Mouse (Mus musculus): ENCODE results near the gene Rab24. TPM values are rescaled to one million over a fixed set of nuclear protein-coding genes. Genes with fewer than 3 reads are reported as not detected.
A peak's percentile ranks its signal among the peaks of the same experiment; 100 is the strongest.

Rab24 gene
- polyA plus RNA-seq (2016; fragmentation: Nextera tagmentation; extraction: Ambion mirVana) = 99.6 and 111 TPM in 2 replicates

GRCm38 (mm10) chr13:55321434-55322129 lies at the start of gene Rab24:
Rab24 (minus strand) TSS chr13:55321946.
- H3K36me3 ChIP-seq = peaks cover 71% of the 10 kb centered on the region
- WGBS = under 1% methylated on average over 73 of the region's 73 CpGs

DNA sequence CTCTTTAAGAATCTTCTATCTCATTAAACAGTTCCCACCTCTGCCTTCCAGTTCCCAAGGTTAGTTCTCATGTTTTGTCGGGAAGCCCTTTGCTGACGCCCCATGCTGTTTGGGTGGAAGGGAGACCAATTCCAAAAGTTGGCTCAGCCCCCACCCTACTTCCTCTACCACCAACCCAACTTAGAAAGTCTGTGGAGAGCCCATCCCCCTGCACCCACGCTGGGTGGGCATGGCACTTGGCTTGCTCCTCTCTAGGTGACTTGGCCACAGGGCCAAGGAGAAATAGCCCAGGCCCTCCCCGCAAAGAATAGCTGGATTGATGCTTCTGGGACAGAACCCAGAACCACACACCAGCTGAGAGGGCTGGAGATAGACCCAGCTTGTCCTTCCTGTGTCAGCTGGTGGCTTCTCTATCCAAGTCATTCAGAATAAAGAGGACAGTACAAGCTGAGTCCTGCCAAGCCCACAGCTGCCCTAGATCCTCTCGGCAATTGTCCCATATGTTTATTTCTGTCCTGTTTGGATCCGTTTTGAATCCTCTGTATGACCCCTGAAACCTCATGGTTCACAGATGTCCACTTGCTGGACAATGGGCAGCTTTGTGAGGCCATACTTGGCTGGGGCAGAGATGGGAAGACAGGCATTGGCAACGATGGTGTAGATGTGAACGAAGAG lies 49.4 kb upstream of the Rab24 start:
- WGBS = 81% methylated on average over 8 of the region's 8 CpGs
- H3K4me2 ChIP-seq (replicated peaks) = no peak overlapping the region
- H3K36me3 ChIP-seq = no peaks in the 10 kb centered on the region
- no peak overlapping the region for H3K4me3 ChIP-seq
- no peak for ATAC-seq (ENCODE audit: low FRiP score, low read depth)
- no peaks in the 10 kb centered on the region for H3K4me1 ChIP-seq
- H3K27me3 ChIP-seq = peaks cover 67% of the 10 kb centered on the region
- H3K9me3 ChIP-seq = no peaks in the 10 kb centered on the region
- no peak overlapping the region for H3K27ac ChIP-seq (replicated peaks)
- H3K9ac ChIP-seq (replicated peaks) = no peak overlapping the region

More at GRCm38 (mm10) chr13:55321434-55322129, at the start of gene Rab24:
- Histone ChIP-seq H3K27me3 (no peaks in the 10 kb centered on the region), H3K27ac (replicated peaks) (peak within 1 kb of the TSS; percentile 63), H3K4me1 (peaks cover 34% of the 10 kb centered on the region), H3K4me3 (peak within 1 kb of the TSS; percentile 92), H3K4me2 (replicated peaks) (peak within 1 kb of the TSS; percentile 86), H3K9ac (replicated peaks) (peak within 1 kb of the TSS; percentile 93), H3K9me3 (no peaks in the 10 kb centered on the region)
- ATAC-seq (ENCODE audit: low FRiP score, low read depth) = peak; percentile 90

GRCm38 (mm10) chr13:55370234-55370633 lies 48.5 kb upstream of the Rab24 start:
- no peak for ATAC-seq (ENCODE audit: low FRiP score, low read depth)
- H3K36me3 ChIP-seq = no peaks in the 10 kb centered on the region
- H3K27me3 ChIP-seq = peaks cover 62% of the 10 kb centered on the region
- no peak overlapping the region for H3K27ac ChIP-seq (replicated peaks)
- no peaks in the 10 kb centered on the region for H3K4me1 ChIP-seq
- no peak overlapping the region for H3K4me2 ChIP-seq (replicated peaks)
- 64% methylated on average over 3 of the region's 3 CpGs for WGBS
- H3K9me3 ChIP-seq = no peaks in the 10 kb centered on the region
- H3K9ac ChIP-seq (replicated peaks) = no peak overlapping the region
- H3K4me3 ChIP-seq = no peak overlapping the region

DNA sequence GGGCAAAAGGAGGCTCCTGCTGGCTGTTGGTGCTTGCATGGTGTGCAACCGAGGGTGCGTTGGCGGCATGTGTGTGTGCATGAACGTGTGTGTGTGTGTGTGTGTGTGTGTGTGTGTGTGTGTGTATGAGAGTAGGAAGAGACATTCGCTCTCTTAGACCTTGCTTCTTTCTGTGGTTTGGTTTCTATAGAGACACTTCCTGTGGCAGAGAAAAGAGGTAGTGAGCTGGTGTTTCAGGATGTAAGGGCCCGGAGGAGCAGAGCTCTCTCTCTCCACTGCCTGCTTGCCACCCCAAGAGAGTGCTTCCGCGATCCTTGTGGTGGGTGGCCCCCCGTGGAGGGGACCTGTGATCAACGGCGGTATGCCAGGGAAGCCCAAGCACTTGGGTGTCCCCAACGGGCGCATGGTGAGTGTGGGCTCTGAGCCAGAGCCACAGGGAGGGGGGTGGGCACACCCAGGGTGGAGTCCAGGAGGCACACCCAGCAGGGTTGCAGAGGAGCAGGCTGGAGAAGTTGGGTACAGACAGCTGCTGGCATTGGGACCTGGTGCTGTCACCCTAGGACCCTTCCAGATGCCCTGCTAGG lies 47.9 kb upstream of the Rab24 start, which contains the start of gene Rgs14:
Gene Rgs14, plus strand, starts transcription at position 202 of the 584 bp plus-strand sequence.
- ATAC-seq (ENCODE audit: low FRiP score, low read depth) = no peak
- H3K27ac ChIP-seq (replicated peaks) = no peak within 1 kb of the TSS
- 70% methylated on average over 13 of the region's 13 CpGs for WGBS
- no peak within 1 kb of the TSS for H3K4me3 ChIP-seq
- H3K27me3 ChIP-seq = peaks cover 64% of the 10 kb centered on the region
- H3K9ac ChIP-seq (replicated peaks) = no peak within 1 kb of the TSS
- H3K4me2 ChIP-seq (replicated peaks) = no peak within 1 kb of the TSS
- no peaks in the 10 kb centered on the region for H3K9me3 ChIP-seq
- H3K36me3 ChIP-seq = no peaks in the 10 kb centered on the region
- no peaks in the 10 kb centered on the region for H3K4me1 ChIP-seq

DNA sequence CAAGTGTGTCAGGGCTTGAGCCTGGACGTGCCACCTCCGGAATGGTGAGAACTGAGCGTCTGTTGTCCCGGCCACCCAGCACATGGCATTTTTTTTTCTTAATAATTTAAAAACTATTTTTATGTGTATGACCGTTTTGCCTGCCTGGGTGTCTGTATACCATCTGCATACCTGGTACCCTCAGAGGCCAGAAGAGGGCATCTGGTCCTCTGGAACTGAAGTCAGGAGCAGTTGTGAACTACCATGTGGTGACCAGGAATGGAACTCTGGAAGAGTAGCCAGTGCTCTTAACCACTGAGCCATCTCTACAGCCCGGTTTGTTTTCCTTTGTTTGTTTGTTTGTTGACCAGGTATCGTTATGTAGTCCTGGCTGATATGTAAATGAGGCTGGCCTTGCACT lies 46.7 kb upstream of the Rab24 start:
- ATAC-seq (ENCODE audit: low FRiP score, low read depth) = no peak
- Histone ChIP-seq H3K27ac (replicated peaks) (no peak overlapping the region), H3K4me2 (replicated peaks) (no peak overlapping the region), H3K4me1 (no peaks in the 10 kb centered on the region), H3K4me3 (no peak overlapping the region), H3K9me3 (no peaks in the 10 kb centered on the region), H3K27me3 (peaks cover 53% of the 10 kb centered on the region), H3K36me3 (no peaks in the 10 kb centered on the region), H3K9ac (replicated peaks) (no peak overlapping the region)
- WGBS = 82% methylated on average over 7 of the region's 7 CpGs

- H3K4me2 ChIP-seq (replicated peaks) = peak within 1 kb of the TSS; percentile 88
- peak within 1 kb of the TSS; percentile 90 for H3K27ac ChIP-seq (replicated peaks)
- H3K27me3 ChIP-seq = peaks cover 17% of the 10 kb centered on the region
- H3K4me3 ChIP-seq = peak within 1 kb of the TSS; percentile 85
- peaks cover 30% of the 10 kb centered on the region for H3K36me3 ChIP-seq
- ATAC-seq (ENCODE audit: low FRiP score, low read depth) = peak; percentile 98
- H3K9ac ChIP-seq (replicated peaks) = peak within 1 kb of the TSS; percentile 89
- under 1% methylated on average over 35 of the region's 35 CpGs for WGBS
- peaks cover 21% of the 10 kb centered on the region for H3K4me1 ChIP-seq
- no peaks in the 10 kb centered on the region for H3K9me3 ChIP-seq
Observed at GRCm38 (mm10) chr13:55362453-55363060, 40.8 kb upstream of the Rab24 start, which contains the start of gene Lman2. Lman2 (minus strand) TSS chr13:55362783.

GRCm38 (mm10) chr13:55361974-55362452 lies 40.3 kb upstream of the Rab24 start:
- H3K4me3 ChIP-seq = peak overlapping the region; percentile 85
- peaks cover 33% of the 10 kb centered on the region for H3K36me3 ChIP-seq
- peaks cover 11% of the 10 kb centered on the region for H3K27me3 ChIP-seq
- H3K4me2 ChIP-seq (replicated peaks) = peak overlapping the region; percentile 88
- WGBS = under 1% methylated on average over 32 of the region's 32 CpGs
- peaks cover 21% of the 10 kb centered on the region for H3K4me1 ChIP-seq
- peak; percentile 59 for ATAC-seq (ENCODE audit: low FRiP score, low read depth)
- peak overlapping the region; percentile 89 for H3K9ac ChIP-seq (replicated peaks)
- no peaks in the 10 kb centered on the region for H3K9me3 ChIP-seq
- peak overlapping the region; percentile 90 for H3K27ac ChIP-seq (replicated peaks)

DNA sequence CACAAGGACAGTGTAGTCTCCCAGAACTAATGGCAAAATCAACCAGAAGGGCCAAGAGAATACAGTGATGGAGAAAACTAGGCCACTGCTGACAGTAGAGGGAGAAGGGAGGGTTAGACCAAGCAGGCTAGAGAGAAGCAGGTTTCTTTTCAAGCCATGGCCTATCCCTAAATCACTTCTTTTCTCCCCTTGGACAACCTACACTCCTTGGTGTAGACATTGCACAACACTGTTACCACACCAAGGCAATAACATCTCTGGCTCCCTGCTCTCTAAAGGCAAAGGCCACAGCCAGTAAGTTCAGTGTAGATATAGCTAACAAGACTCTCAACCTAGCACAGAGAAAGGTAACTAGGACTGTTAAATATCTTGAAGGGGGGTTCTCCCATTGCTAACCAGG lies 39.4 kb upstream of the Rab24 start:
- peak overlapping the region; percentile 88 for H3K4me2 ChIP-seq (replicated peaks)
- peaks cover 8% of the 10 kb centered on the region for H3K27me3 ChIP-seq
- H3K4me1 ChIP-seq = peaks cover 21% of the 10 kb centered on the region
- H3K9ac ChIP-seq (replicated peaks) = peak overlapping the region; percentile 89; the same call in 1 of the 2 replicates
- H3K27ac ChIP-seq (replicated peaks) = no peak overlapping the region
- no peaks in the 10 kb centered on the region for H3K9me3 ChIP-seq
- ATAC-seq (ENCODE audit: low FRiP score, low read depth) = no peak
- peak overlapping the region; percentile 85 for H3K4me3 ChIP-seq
- peaks cover 42% of the 10 kb centered on the region for H3K36me3 ChIP-seq

DNA sequence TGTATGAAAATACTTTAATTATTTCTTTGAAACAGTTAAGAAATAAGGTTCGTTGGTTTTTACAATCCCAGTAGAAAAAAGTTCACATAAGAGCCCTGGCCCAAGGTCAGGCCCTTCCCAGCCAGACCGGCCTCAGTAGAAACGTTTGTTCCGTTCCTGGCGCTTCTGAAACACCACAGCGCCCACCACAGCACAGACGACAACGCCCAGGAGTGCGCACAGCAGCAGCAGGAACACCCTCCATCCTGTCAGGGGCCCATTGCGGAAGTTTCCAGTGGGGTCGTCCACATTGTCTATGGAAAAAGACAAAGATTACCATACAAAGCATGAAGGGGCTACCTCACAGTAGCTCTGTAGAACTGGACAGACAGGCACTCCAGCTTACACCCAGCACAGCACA lies 25.0 kb upstream of the Rab24 start:
- Histone ChIP-seq H3K27ac (replicated peaks) (no peak overlapping the region), H3K9ac (replicated peaks) (no peak overlapping the region), H3K9me3 (no peaks in the 10 kb centered on the region), H3K36me3 (peaks cover 78% of the 10 kb centered on the region), H3K27me3 (no peaks in the 10 kb centered on the region), H3K4me2 (replicated peaks) (no peak overlapping the region), H3K4me3 (no peak overlapping the region), H3K4me1 (no peaks in the 10 kb centered on the region)
- ATAC-seq (ENCODE audit: low FRiP score, low read depth) = no peak
- 87% methylated on average over 11 of the region's 11 CpGs for WGBS

GRCm38 (mm10) chr13:55344286-55344685 lies 22.5 kb upstream of the Rab24 start:
- Histone ChIP-seq H3K4me1 (no peaks in the 10 kb centered on the region), H3K9ac (replicated peaks) (no peak overlapping the region), H3K9me3 (no peaks in the 10 kb centered on the region), H3K4me3 (no peak overlapping the region), H3K27ac (replicated peaks) (no peak overlapping the region), H3K4me2 (replicated peaks) (no peak overlapping the region), H3K27me3 (no peaks in the 10 kb centered on the region), H3K36me3 (peaks cover 55% of the 10 kb centered on the region)
- 87% methylated on average over 7 of the region's 7 CpGs for WGBS
- no peak for ATAC-seq (ENCODE audit: low FRiP score, low read depth)

DNA sequence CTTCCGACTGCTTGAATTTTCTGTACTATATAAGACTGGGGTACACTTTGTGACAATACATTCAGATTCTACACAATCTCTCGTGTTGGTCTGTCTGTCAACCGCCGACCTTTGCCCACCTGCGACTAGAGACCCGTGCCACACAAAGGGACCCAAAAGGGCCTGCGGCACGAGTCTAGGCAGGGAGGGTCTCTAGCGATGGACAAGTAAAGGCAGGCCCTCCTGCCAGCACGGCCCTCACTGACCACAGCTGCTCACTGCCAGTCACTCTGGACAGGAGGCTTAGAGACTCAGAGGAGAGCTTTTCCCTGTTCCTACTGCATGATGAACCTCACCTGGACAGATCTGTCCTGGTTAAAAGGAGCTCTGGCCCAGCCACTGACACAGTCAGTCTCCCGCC lies 20.7 kb upstream of the Rab24 start:
- Histone ChIP-seq H3K9me3 (no peaks in the 10 kb centered on the region), H3K27ac (replicated peaks) (no peak overlapping the region), H3K9ac (replicated peaks) (no peak overlapping the region), H3K4me1 (no peaks in the 10 kb centered on the region), H3K36me3 (peaks cover 37% of the 10 kb centered on the region), H3K4me2 (replicated peaks) (no peak overlapping the region), H3K4me3 (no peak overlapping the region), H3K27me3 (no peaks in the 10 kb centered on the region)
- no peak for ATAC-seq (ENCODE audit: low FRiP score, low read depth)
- WGBS = 49% methylated on average over 11 of the region's 11 CpGs
